Mouse (Mus musculus) lung, postnatal 0 days (tissue): Measurements from ENCODE around the gene Unc45b. TPM values are rescaled to one million over a fixed set of nuclear protein-coding genes. Genes with fewer than 3 reads are reported as not detected.
A peak's percentile ranks its signal among the peaks of the same experiment; 100 is the strongest.

Experiments
- ATAC-seq: fragments of 200-750 bp; cut with Nextera tagmentation; 2 replicates; pipeline ENCODE4 v1.8.0; 2017; ENCODE audit warnings: moderate library complexity
- DNase-seq: peaks from one replicate; pipeline ENCODE4 v3.0.0-alpha.2; 2016; ENCODE audit warnings: low spot score
- H3K27ac ChIP-seq: fragments of 300-500 bp; sonication (generic); 2 replicates; pipeline ENCODE4 v1.5.1; 2014; ENCODE audit warnings: antibody characterized with exemption, mild to moderate bottlenecking, low read length, mixed read lengths
- H3K27me3 ChIP-seq: fragments of 300-500 bp; sonication (generic); replicated peaks from 2 replicates; pipeline ENCODE4 v1.6.1; 2014; ENCODE audit warnings: low read length, mixed read lengths; ENCODE audit not compliant: insufficient read depth
- H3K36me3 ChIP-seq: fragments of 300-500 bp; sonication (generic); 2 replicates; pipeline ENCODE4 v1.6.1; 2014; ENCODE audit warnings: low read length, mixed read lengths; ENCODE audit not compliant: insufficient read depth
- H3K4me1 ChIP-seq: fragments of 300-500 bp; sonication (generic); 2 replicates; pipeline ENCODE4 v1.6.1; 2014; ENCODE audit warnings: antibody characterized with exemption, low read depth, low read length, mixed read lengths; ENCODE audit not compliant: insufficient read depth
- H3K4me2 ChIP-seq: fragments of 300-500 bp; sonication (generic); replicated peaks from 2 replicates; pipeline ENCODE4 v1.6.1; 2014; ENCODE audit warnings: low read depth, mild to moderate bottlenecking, low read length, moderate library complexity, mixed read lengths
- H3K4me3 ChIP-seq: fragments of 300-500 bp; sonication (generic); 2 replicates; pipeline ENCODE4 v1.5.1; 2014; ENCODE audit warnings: low read depth, low read length
- H3K9ac ChIP-seq: fragments of 300-500 bp; sonication (generic); replicated peaks from 2 replicates; pipeline ENCODE4 v1.6.1; 2014; ENCODE audit warnings: low read depth, mild to moderate bottlenecking
- H3K9me3 ChIP-seq: fragments of 300-500 bp; sonication (generic); 2 replicates; pipeline ENCODE4 v1.6.1; 2016; ENCODE audit warnings: low read length, mixed read lengths
- CTCF ChIP-seq: IDR thresholded peaks from 2 replicates; pipeline ENCODE4 v1.5.1; 2016; ENCODE audit warnings: antibody characterized with exemption, mild to moderate bottlenecking
- EP300 ChIP-seq: IDR thresholded peaks from 2 replicates; pipeline ENCODE4 v1.6.1; 2016; ENCODE audit warnings: antibody characterized with exemption, mild to moderate bottlenecking, control low read depth
- WGBS: fragments of 180-500 bp; shearing (Covaris S2); extraction: QIAGEN DNeasy Blood & Tissue Kit; methylation state at CpG from one replicate; pipeline ENCODE4 v1.1.7; 2014; 5-methylcytosine and 5-hydroxymethylcytosine counted together
- polyA plus RNA-seq: library from polyadenylated mRNA; unstranded; fragments of >200 nt; fragmentation: Nextera tagmentation; extraction: Ambion mirVana; gene quantifications from 2 replicates; pipeline ENCODE4 v1.2.1, GENCODE M21; 2015

Gene Unc45b
- polyA plus RNA-seq, 1 experiment from 2014 or later: 20.6 TPM

- Histone ChIP-seq H3K27me3 (no peaks in the 10 kb centered on the region), H3K4me1 (peaks cover 5% of the 10 kb centered on the region; the same call in 1 of the 2 replicates), H3K4me2 (peak within 1 kb of the TSS; percentile 76), H3K27ac (peak within 1 kb of the TSS; percentile 54), H3K9me3 (no peaks in the 10 kb centered on the region), H3K9ac (peak within 1 kb of the TSS; percentile 74), H3K36me3 (no peaks in the 10 kb centered on the region), H3K4me3 (peak within 1 kb of the TSS; percentile 64)
- peak; percentile 95 for DNase-seq
- peak; percentile 96 for ATAC-seq
- TF ChIP-seq CTCF (peak; percentile 93), EP300 (no peak)
- 0% methylated on average over 23 of the region's 26 CpGs for WGBS
Observed at GRCm38 (mm10) chr11:82890342-82890762, 20.0 kb upstream of the Unc45b start, which contains the start of gene Rad51d. Gene Rad51d, minus strand, starts transcription at chr11:82890614.

GRCm38 (mm10) chr11:82891936-82892335 is 18.4 kb upstream of the Unc45b start, which contains the start of gene Fndc8:
Gene Fndc8, plus strand, starts transcription at chr11:82892124.
- Histone ChIP-seq H3K4me2 (no peak within 1 kb of the TSS), H3K4me3 (no peak within 1 kb of the TSS), H3K27me3 (no peaks in the 10 kb centered on the region), H3K9ac (no peak within 1 kb of the TSS), H3K36me3 (no peaks in the 10 kb centered on the region), H3K4me1 (peaks cover 5% of the 10 kb centered on the region; the same call in 1 of the 2 replicates), H3K9me3 (no peaks in the 10 kb centered on the region), H3K27ac (no peak within 1 kb of the TSS)
- DNase-seq (no peak), ATAC-seq (no peak)
- WGBS: 49% methylated on average over 7 of the region's 7 CpGs
- TF ChIP-seq CTCF (no peak), EP300 (no peak)

- H3K27me3 ChIP-seq: no peaks in the 10 kb centered on the region
- DNase-seq (no peak), ATAC-seq (no peak)
- no peak overlapping the region for H3K27ac ChIP-seq
- WGBS: 67% methylated on average over 10 of the region's 10 CpGs
- H3K4me1 ChIP-seq: no peaks in the 10 kb centered on the region
- H3K36me3 ChIP-seq: no peaks in the 10 kb centered on the region
- H3K4me3 ChIP-seq: no peak overlapping the region
- no peak overlapping the region for H3K9ac ChIP-seq
- TF ChIP-seq EP300: no peak
- TF ChIP-seq CTCF: no peak
- no peak overlapping the region for H3K4me2 ChIP-seq
- no peaks in the 10 kb centered on the region for H3K9me3 ChIP-seq
Observed at GRCm38 (mm10) chr11:82897478-82897877, 12.9 kb upstream of the Unc45b start.

GRCm38 (mm10) chr11:82899720-82900119 is 10.6 kb upstream of the Unc45b start:
- Histone ChIP-seq H3K4me3 (no peak overlapping the region), H3K27me3 (no peaks in the 10 kb centered on the region), H3K4me1 (no peaks in the 10 kb centered on the region), H3K36me3 (peaks cover 5% of the 10 kb centered on the region), H3K9ac (no peak overlapping the region), H3K9me3 (no peaks in the 10 kb centered on the region), H3K4me2 (no peak overlapping the region), H3K27ac (no peak overlapping the region)
- DNase-seq (no peak), ATAC-seq (no peak)
- WGBS: 90% methylated on average over 5 of the region's 5 CpGs
- TF ChIP-seq EP300 (no peak), CTCF (no peak)

- H3K9ac ChIP-seq: no peak overlapping the region
- no peaks in the 10 kb centered on the region for H3K4me1 ChIP-seq
- H3K27ac ChIP-seq: no peak overlapping the region
- DNase-seq (no peak), ATAC-seq (no peak)
- 91% methylated on average over 20 of the region's 20 CpGs for WGBS
- no peak overlapping the region for H3K4me2 ChIP-seq
- TF ChIP-seq CTCF (no peak), EP300 (no peak)
- H3K9me3 ChIP-seq: no peaks in the 10 kb centered on the region
- no peaks in the 10 kb centered on the region for H3K27me3 ChIP-seq
- no peak overlapping the region for H3K4me3 ChIP-seq
- H3K36me3 ChIP-seq: peaks cover 5% of the 10 kb centered on the region
Observed at GRCm38 (mm10) chr11:82901606-82902310, 8.6 kb upstream of the Unc45b start.

- Histone ChIP-seq H3K9me3 (no peaks in the 10 kb centered on the region), H3K27me3 (no peaks in the 10 kb centered on the region), H3K4me2 (no peak overlapping the region), H3K27ac (no peak overlapping the region), H3K36me3 (peaks cover 5% of the 10 kb centered on the region), H3K4me3 (no peak overlapping the region), H3K4me1 (peaks cover 6% of the 10 kb centered on the region; the same call in 1 of the 2 replicates), H3K9ac (no peak overlapping the region)
- DNase-seq (no peak), ATAC-seq (no peak)
- no peak for TF ChIP-seq CTCF
- no peak for TF ChIP-seq EP300
- 65% methylated on average over 8 of the region's 8 CpGs for WGBS
Observed at GRCm38 (mm10) chr11:82904952-82905351, 5.4 kb upstream of the Unc45b start.
